1 mouse cellular context compared by ENCODE assay signal in genomic region chr1:161748685-161749084, GRCm38 (mm10).
TF ChIP-seq lines count a peak whose summit lies in the region.

No protein-coding gene starts in this region.

TF ChIP-seq in CH12.LX, 34 proteins besides CTCF, POLR2A, EP300 and RAD21 (continued from another document):
- no peak for TF ChIP-seq SMC3 (IDR thresholded peaks at IDR 0.05; ENCODE audit: low read depth, low read length)
